ENCODE assay signal across 8 mouse cellular contexts in genomic region chr7:65519788-65520563, GRCm38 (mm10). TPM values are rescaled to one million over a fixed set of nuclear protein-coding genes. Genes with fewer than 3 reads are reported as not detected.
DNase-seq lines count a peak whose midpoint lies in the region; ATAC-seq lines count a peak whose summit lies in the region.

No protein-coding gene starts in this region.

- H3K4me2 ChIP-seq in hindbrain, embryonic 11.5 days (replicated peaks; ENCODE audit: low read depth, low read length): no peak overlapping the region
- no peak overlapping the region for H3K4me2 ChIP-seq in hindbrain, embryonic 16.5 days (ENCODE audit: low read length)
- no peak overlapping the region for H3K4me2 ChIP-seq in midbrain, embryonic 13.5 days (replicated peaks)
- no peak overlapping the region for H3K4me2 ChIP-seq in stomach, embryonic 16.5 days (ENCODE audit: low read depth, low read length)

- no peak overlapping the region for H3K9ac ChIP-seq in hindbrain, embryonic 11.5 days (ENCODE audit: low read depth, low read length)
- H3K9ac ChIP-seq in hindbrain, embryonic 16.5 days (ENCODE audit: low read depth, low read length): no peak overlapping the region
- no peak overlapping the region for H3K9ac ChIP-seq in midbrain, embryonic 13.5 days (replicated peaks)
- H3K9ac ChIP-seq in stomach, embryonic 16.5 days (ENCODE audit: low read length): no peak overlapping the region

- H3K27me3 ChIP-seq in hindbrain, embryonic 11.5 days (ENCODE audit: control insufficient read depth, insufficient read depth, low read length): no peaks in the 10 kb centered on the region
- no peaks in the 10 kb centered on the region for H3K27me3 ChIP-seq in hindbrain, embryonic 16.5 days (replicated peaks; ENCODE audit: control insufficient read depth, insufficient read depth, low read length)
- H3K27me3 ChIP-seq in forebrain, embryonic 10.5 days (ENCODE audit: poor library complexity, severe bottlenecking): peaks cover 16% of the 10 kb centered on the region
- peaks cover 30% of the 10 kb centered on the region for H3K27me3 ChIP-seq in midbrain, embryonic 13.5 days
- H3K27me3 ChIP-seq in stomach, embryonic 16.5 days (ENCODE audit: control insufficient read depth, insufficient read depth, low read length): no peaks in the 10 kb centered on the region

- no peaks in the 10 kb centered on the region for H3K9me3 ChIP-seq in hindbrain, embryonic 11.5 days (ENCODE audit: control insufficient read depth, low read length)
- no peaks in the 10 kb centered on the region for H3K9me3 ChIP-seq in hindbrain, embryonic 16.5 days (ENCODE audit: control insufficient read depth, low read length)
- no peaks in the 10 kb centered on the region for H3K9me3 ChIP-seq in forebrain, embryonic 10.5 days
- H3K9me3 ChIP-seq in midbrain, embryonic 13.5 days: no peaks in the 10 kb centered on the region
- no peaks in the 10 kb centered on the region for H3K9me3 ChIP-seq in stomach, embryonic 16.5 days (replicated peaks; ENCODE audit: control insufficient read depth, low read length)

- intact Hi-C loops in left cerebral cortex, postnatal 36 days (cut with DNase I): loop anchor here (5.0 kb wide), 1 partner anchor 203 kb away; no protein-coding TSS in a partner anchor

- ATAC-seq in hindbrain, embryonic 11.5 days (ENCODE audit: low FRiP score): peak; percentile 60; the same call in 1 of the 2 replicates
- no peak for ATAC-seq in hindbrain, embryonic 16.5 days
- ATAC-seq in midbrain, embryonic 13.5 days: peak; percentile 71
- peak; percentile 86 for ATAC-seq in stomach, embryonic 16.5 days (ENCODE audit: insufficient read depth, low FRiP score)

- no peaks in the 10 kb centered on the region for H3K36me3 ChIP-seq in hindbrain, embryonic 11.5 days (ENCODE audit: control insufficient read depth, insufficient read depth, low read length)
- no peaks in the 10 kb centered on the region for H3K36me3 ChIP-seq in hindbrain, embryonic 16.5 days (ENCODE audit: control insufficient read depth, insufficient read depth, low read length)
- no peaks in the 10 kb centered on the region for H3K36me3 ChIP-seq in forebrain, embryonic 10.5 days (replicated peaks)
- H3K36me3 ChIP-seq in midbrain, embryonic 13.5 days: no peaks in the 10 kb centered on the region
- H3K36me3 ChIP-seq in stomach, embryonic 16.5 days (ENCODE audit: control insufficient read depth, insufficient read depth, low read length): no peaks in the 10 kb centered on the region

- peak; percentile 91 for DNase-seq in hindbrain, embryonic 11.5 days (ENCODE audit: low spot score)
- peak; percentile 35 for DNase-seq in c-Kit-positive CD71-positive TER-119-negative erythroid progenitor cells, embryonic 14.5 days (ENCODE audit: low read depth)
- peak; percentile 69 for DNase-seq in forebrain, embryonic 10.5 days (ENCODE audit: extremely low spot score, low spot score)
- DNase-seq in heart, postnatal 4 days: peak; percentile 84
- DNase-seq in left cerebral cortex, postnatal 36 days (ENCODE audit: low spot score in 2 of 2): peak; percentile 31 to 57

- WGBS in hindbrain, embryonic 11.5 days: 53% methylated on average over 12 of the region's 12 CpGs
- 44% methylated on average over 12 of the region's 12 CpGs for WGBS in hindbrain, embryonic 16.5 days
- WGBS in forebrain, embryonic 10.5 days: 53% methylated on average over 12 of the region's 12 CpGs
- WGBS in midbrain, embryonic 13.5 days: 49% methylated on average over 12 of the region's 12 CpGs
- 21% methylated on average over 12 of the region's 12 CpGs for WGBS in stomach, embryonic 16.5 days

- no peak overlapping the region for H3K4me3 ChIP-seq in hindbrain, embryonic 11.5 days (ENCODE audit: low read depth, low read length)
- H3K4me3 ChIP-seq in hindbrain, embryonic 16.5 days (ENCODE audit: low read length): no peak overlapping the region
- H3K4me3 ChIP-seq in forebrain, embryonic 10.5 days: no peak overlapping the region
- no peak overlapping the region for H3K4me3 ChIP-seq in midbrain, embryonic 13.5 days (replicated peaks)
- no peak overlapping the region for H3K4me3 ChIP-seq in stomach, embryonic 16.5 days (replicated peaks; ENCODE audit: low read length)

- H3K4me1 ChIP-seq in hindbrain, embryonic 11.5 days (replicated peaks; ENCODE audit: control insufficient read depth, insufficient read depth, low read length): no peaks in the 10 kb centered on the region
- no peaks in the 10 kb centered on the region for H3K4me1 ChIP-seq in hindbrain, embryonic 16.5 days (ENCODE audit: control insufficient read depth, insufficient read depth, low read depth, low read length)
- H3K4me1 ChIP-seq in forebrain, embryonic 10.5 days: peaks cover 15% of the 10 kb centered on the region
- 0 out of 2 replicates have a peak, but pooled peaks cover 4% of the 10 kb centered on the region for H3K4me1 ChIP-seq in midbrain, embryonic 13.5 days (replicated peaks)
- H3K4me1 ChIP-seq in stomach, embryonic 16.5 days (ENCODE audit: control insufficient read depth, insufficient read depth, low read length): 0 out of 2 replicates have a peak, but pooled peaks cover 5% of the 10 kb centered on the region

- H3K27ac ChIP-seq in hindbrain, embryonic 11.5 days (ENCODE audit: low read depth, low read length): no peak overlapping the region
- no peak overlapping the region for H3K27ac ChIP-seq in hindbrain, embryonic 16.5 days (ENCODE audit: low read depth, low read length)
- no peak overlapping the region for H3K27ac ChIP-seq in forebrain, embryonic 10.5 days
- H3K27ac ChIP-seq in midbrain, embryonic 13.5 days: no peak overlapping the region
- H3K27ac ChIP-seq in stomach, embryonic 16.5 days (ENCODE audit: low read length): no peak overlapping the region

RNA-seq across cellular contexts. Expression of gene Tjp1, which starts 7.6 kb away (rescaled TPM):
- 17.4 and 22.8 TPM in 2 replicates for polyA plus RNA-seq in hindbrain, embryonic 11.5 days (2014; fragmentation: Nextera tagmentation; extraction: Ambion mirVana)
- 24.5 and 29.1 TPM in 2 replicates for polyA plus RNA-seq in hindbrain, embryonic 16.5 days (2015; fragmentation: Nextera tagmentation; extraction: Ambion mirVana)
- polyA plus RNA-seq in forebrain, embryonic 10.5 days (2016; fragmentation: Nextera tagmentation; extraction: Ambion mirVana): 27.8 and 29.8 TPM in 2 replicates
- 100 to 1,000 TPM; 148 to 156 TPM for total RNA-seq in heart, postnatal 4 days (2021)
- 100 to 1,000 TPM; 121 to 161 TPM for total RNA-seq in left cerebral cortex, postnatal 36 days (2021)
- polyA plus RNA-seq in midbrain, embryonic 13.5 days (2015; fragmentation: Nextera tagmentation; extraction: Ambion mirVana): 22.3 and 26.9 TPM in 2 replicates
- polyA plus RNA-seq in stomach, embryonic 16.5 days (2015; fragmentation: Nextera tagmentation; extraction: Ambion mirVana): 21.1 and 22.1 TPM in 2 replicates

Comparison
In these comparisons a context has a peak if more than half of its experiments do, and no peak if none do; other contexts are left out.
1. DNase-seq: peak in every context shown above with its lines; median percentile 91 in hindbrain, embryonic 11.5 days; 84 in heart, postnatal 4 days; 69 in forebrain, embryonic 10.5 days; 44 in left cerebral cortex, postnatal 36 days; 35 in c-Kit-positive CD71-positive TER-119-negative erythroid progenitor cells, embryonic 14.5 days.